In genomic region chr12:8847227-8847857, GRCm38 (mm10) we compare ENCODE assay signal across 14 mouse cellular contexts.
DNase-seq lines count a peak whose midpoint lies in the region; ATAC-seq and TF ChIP-seq lines count a peak whose summit lies in the region.
"Had no signal": no experiment of that assay in that cellular context is flagged by ENCODE, and none has a peak within 500 bp of the region (broad histone marks: within the 10 kb centered on the region; RNA-seq: fewer than 3 reads in every experiment).

No protein-coding gene starts in this region.

- no peak overlapping the region for H3K4me3 ChIP-seq in hindbrain, embryonic 12.5 days
- no peak overlapping the region for H3K4me3 ChIP-seq in hindbrain, embryonic 13.5 days
- no peak overlapping the region for H3K4me3 ChIP-seq in lung, adult 2 months (replicated peaks; ENCODE audit: extremely low read depth, low read depth, low read length)
- no peak overlapping the region for H3K4me3 ChIP-seq in embryonic facial prominence, embryonic 11.5 days (ENCODE audit: low read depth, low read length)
- no peak overlapping the region for H3K4me3 ChIP-seq in limb, embryonic 11.5 days (ENCODE audit: low read depth, low read length)

- 67% methylated on average over 10 of the region's 10 CpGs for WGBS in hindbrain, embryonic 12.5 days
- 75% methylated on average over 10 of the region's 10 CpGs for WGBS in hindbrain, embryonic 13.5 days
- WGBS in lung, adult 2 months: 60% methylated on average over 10 of the region's 10 CpGs
- 37% methylated on average over 10 of the region's 10 CpGs for whole genome bisulfite sequencing in embryonic facial prominence, embryonic 11.5 days
- 19% methylated on average over 10 of the region's 10 CpGs for WGBS in limb, embryonic 11.5 days

- TF ChIP-seq POLR2A in lung, adult 2 months (IDR thresholded peaks at IDR 0.05; ENCODE audit: borderline replicate concordance, extremely low read depth, low read depth, low read length): no peak

- peak; percentile 44 for DNase-seq in lung, postnatal 36 days
- no peak for DNase-seq in lung, adult 2 months
- peak; percentile 76 for DNase-seq in embryonic facial prominence, embryonic 11.5 days (ENCODE audit: low spot score)
- DNase-seq in limb, embryonic 11.5 days (ENCODE audit: low spot score): no peak
- DNase-seq in testis, postnatal 10 days (ENCODE audit: low spot score): no peak
- DNase-seq in adrenal gland, adult 2 months: no peak
- DNase-seq: adrenal gland, postnatal 25 days; cerebellum, postnatal 14 days; kidney, postnatal 4 days; layer of hippocampus, postnatal 36 days had no signal

- H3K27ac ChIP-seq in hindbrain, embryonic 12.5 days: 0 out of 2 replicates have a peak overlapping the region, but pooled peaks have one; percentile 41
- H3K27ac ChIP-seq in hindbrain, embryonic 13.5 days: no peak overlapping the region
- peak overlapping the region; percentile 85 for H3K27ac ChIP-seq in embryonic facial prominence, embryonic 11.5 days (replicated peaks; ENCODE audit: low read depth, low read length)
- peak overlapping the region; percentile 90 for H3K27ac ChIP-seq in limb, embryonic 11.5 days (replicated peaks; ENCODE audit: low read depth, low read length)
- H3K27ac ChIP-seq: hindbrain, postnatal 0 days had no signal

- peak overlapping the region; percentile 8; the same call in 1 of the 2 replicates for H3K4me2 ChIP-seq in hindbrain, embryonic 12.5 days (replicated peaks)
- H3K4me2 ChIP-seq in hindbrain, embryonic 13.5 days: no peak overlapping the region
- H3K4me2 ChIP-seq in embryonic facial prominence, embryonic 11.5 days (ENCODE audit: low read depth, low read length): no peak overlapping the region
- peak overlapping the region; percentile 12; the same call in 1 of the 2 replicates for H3K4me2 ChIP-seq in limb, embryonic 11.5 days (ENCODE audit: low read depth, severe bottlenecking)

- H3K27me3 ChIP-seq in hindbrain, embryonic 12.5 days: no peaks in the 10 kb centered on the region
- no peaks in the 10 kb centered on the region for H3K27me3 ChIP-seq in hindbrain, embryonic 13.5 days
- H3K27me3 ChIP-seq in embryonic facial prominence, embryonic 11.5 days (ENCODE audit: control insufficient read depth, insufficient read depth, low read length): no peaks in the 10 kb centered on the region
- no peaks in the 10 kb centered on the region for H3K27me3 ChIP-seq in limb, embryonic 11.5 days (ENCODE audit: control insufficient read depth, insufficient read depth, low read length)

- H3K36me3 ChIP-seq in hindbrain, embryonic 12.5 days: no peaks in the 10 kb centered on the region
- no peaks in the 10 kb centered on the region for H3K36me3 ChIP-seq in hindbrain, embryonic 13.5 days
- no peaks in the 10 kb centered on the region for H3K36me3 ChIP-seq in embryonic facial prominence, embryonic 11.5 days (replicated peaks; ENCODE audit: control insufficient read depth, insufficient read depth, low read depth, low read length)
- H3K36me3 ChIP-seq in limb, embryonic 11.5 days (ENCODE audit: control insufficient read depth, insufficient read depth, low read length): no peaks in the 10 kb centered on the region

- peaks cover 3% of the 10 kb centered on the region; the same call in 1 of the 2 replicates for H3K4me1 ChIP-seq in hindbrain, embryonic 12.5 days
- H3K4me1 ChIP-seq in hindbrain, embryonic 13.5 days (replicated peaks): no peaks in the 10 kb centered on the region
- H3K4me1 ChIP-seq in lung, adult 2 months (ENCODE audit: control insufficient read depth, insufficient read depth, low read length): 0 out of 2 replicates have a peak, but pooled peaks cover 2% of the 10 kb centered on the region
- H3K4me1 ChIP-seq in embryonic facial prominence, embryonic 11.5 days (ENCODE audit: control insufficient read depth, insufficient read depth, low read length): no peaks in the 10 kb centered on the region
- peaks cover 27% of the 10 kb centered on the region for H3K4me1 ChIP-seq in limb, embryonic 11.5 days (ENCODE audit: control insufficient read depth, insufficient read depth, low read length)

- H3K9ac ChIP-seq in hindbrain, embryonic 12.5 days: no peak overlapping the region
- no peak overlapping the region for H3K9ac ChIP-seq in hindbrain, embryonic 13.5 days
- no peak overlapping the region for H3K9ac ChIP-seq in embryonic facial prominence, embryonic 11.5 days (replicated peaks; ENCODE audit: low read length)
- H3K9ac ChIP-seq in limb, embryonic 11.5 days (ENCODE audit: low read length): no peak overlapping the region; the same call in 1 of the 2 replicates

- H3K9me3 ChIP-seq in hindbrain, embryonic 12.5 days (replicated peaks): no peaks in the 10 kb centered on the region
- no peaks in the 10 kb centered on the region for H3K9me3 ChIP-seq in hindbrain, embryonic 13.5 days
- no peaks in the 10 kb centered on the region for H3K9me3 ChIP-seq in embryonic facial prominence, embryonic 11.5 days (replicated peaks; ENCODE audit: control insufficient read depth, low read length)
- no peaks in the 10 kb centered on the region for H3K9me3 ChIP-seq in limb, embryonic 11.5 days (ENCODE audit: control insufficient read depth, low read length)
- H3K9me3 ChIP-seq: megakaryocyte, embryonic 14.5 days had no signal

- TF ChIP-seq CTCF in lung, adult 2 months (IDR thresholded peaks at IDR 0.05; ENCODE audit: insufficient read depth, low read length): no peak

- ATAC-seq in hindbrain, embryonic 12.5 days (ENCODE audit: low FRiP score): no peak
- ATAC-seq in hindbrain, embryonic 13.5 days (ENCODE audit: low FRiP score): no peak
- peak; percentile 30; the same call in 1 of the 2 replicates for ATAC-seq in embryonic facial prominence, embryonic 11.5 days (replicated peaks; ENCODE audit: insufficient number of reproducible peaks, low FRiP score, low TSS enrichment, low read depth)
- peak; percentile 65; the same call in 1 of the 2 replicates for ATAC-seq in limb, embryonic 11.5 days (ENCODE audit: insufficient number of reproducible peaks, low FRiP score, low TSS enrichment, low read depth)
- ATAC-seq: hindbrain, postnatal 0 days had no signal

Comparison
In these comparisons a context has a peak if more than half of its experiments do, and no peak if none do; other contexts are left out.
1. H3K4me2 ChIP-seq: peak in hindbrain, embryonic 12.5 days (single experiment) and limb, embryonic 11.5 days (single experiment); none in hindbrain, embryonic 13.5 days (single experiment) and embryonic facial prominence, embryonic 11.5 days (single experiment).
2. DNase-seq: peak in lung, postnatal 36 days (single experiment) and embryonic facial prominence, embryonic 11.5 days (single experiment); none in lung, adult 2 months (single experiment), limb, embryonic 11.5 days (single experiment), testis, postnatal 10 days (single experiment) and adrenal gland, adult 2 months (single experiment).
3. ATAC-seq: peak in embryonic facial prominence, embryonic 11.5 days (single experiment) and limb, embryonic 11.5 days (single experiment); none in hindbrain, embryonic 12.5 days (single experiment) and hindbrain, embryonic 13.5 days (single experiment).